Mouse (Mus musculus) thymus, adult 2 months (tissue): ENCODE measurements around the gene Sfrp5.

Experiments used
- CTCF ChIP-seq: fragments of 200-500 bp; IDR thresholded peaks from 2 replicates; pipeline ENCODE4 v1.5.1; 2012; ENCODE audit warnings: mild to moderate bottlenecking, control low read depth, low read length, moderate library complexity, borderline replicate concordance; ENCODE audit not compliant: control insufficient read depth, poor library complexity, insufficient read depth; ENCODE audit errors: extremely low read depth
- POLR2A ChIP-seq: fragments of 200-500 bp; IDR thresholded peaks from 2 replicates; pipeline ENCODE4 v1.6.1; 2012; ENCODE audit warnings: mild to moderate bottlenecking, low read length, control low read depth, moderate library complexity; ENCODE audit not compliant: control insufficient read depth, poor library complexity, insufficient read depth; ENCODE audit errors: extremely low read depth

- TF ChIP-seq POLR2A = no peak
- no peak for TF ChIP-seq CTCF
These were observed 41.3 kb upstream of the Sfrp5 start for GRCm38 (mm10) chr19:42243401-42243800.
